Mouse (Mus musculus): ENCODE measurements around the gene Gm49325. TPM values are rescaled to one million over a fixed set of nuclear protein-coding genes. Genes with fewer than 3 reads are reported as not detected.

Gm49325 gene
- polyA plus RNA-seq, 1 experiment from 2014 or later: 8.4 TPM

DNA sequence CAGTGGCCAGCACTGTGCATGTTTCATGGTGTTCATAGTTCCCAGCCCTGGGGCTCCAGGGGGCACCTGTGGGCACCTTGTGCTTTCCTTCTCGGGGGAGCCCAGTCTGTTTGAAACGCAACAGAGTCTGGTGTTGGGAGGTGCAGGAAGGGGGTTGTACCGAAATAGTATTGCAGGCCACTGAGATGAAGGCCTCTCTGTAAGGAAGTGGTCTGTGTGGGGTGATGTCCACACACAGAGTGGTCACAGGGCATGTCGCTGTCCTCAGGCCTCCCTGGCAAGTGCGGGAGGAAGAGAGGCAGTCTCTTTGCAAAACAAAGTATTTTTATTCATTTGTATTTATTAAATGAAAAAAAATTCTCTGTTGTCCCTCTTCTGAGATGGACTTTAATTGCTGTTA is 39.6 kb downstream of the Gm49325 start:
- Histone ChIP-seq H3K9ac (replicated peaks) (no peak overlapping the region), H3K27me3 (ENCODE audit: insufficient read depth, low read length) (no peaks in the 10 kb centered on the region), H3K4me2 (ENCODE audit: low read depth, low read length) (no peak overlapping the region), H3K27ac (ENCODE audit: low read depth) (no peak overlapping the region; the same call in 1 of the 2 replicates), H3K4me1 (ENCODE audit: insufficient read depth) (no peaks in the 10 kb centered on the region), H3K4me3 (ENCODE audit: low read depth, low read length) (no peak overlapping the region), H3K36me3 (replicated peaks; ENCODE audit: insufficient read depth, low read length) (peaks cover 49% of the 10 kb centered on the region), H3K9me3 (ENCODE audit: low read length) (no peaks in the 10 kb centered on the region)
- DNase-seq: no peak
- ATAC-seq: no peak
- no peak for TF ChIP-seq CTCF (IDR thresholded peaks at IDR 0.05; ENCODE audit: low read depth)
- TF ChIP-seq EP300 (IDR thresholded peaks at IDR 0.05; ENCODE audit: low read depth): no peak
- WGBS (ENCODE audit: insufficient replicate concordance): 72% methylated on average over 5 of the region's 5 CpGs

- no peak for DNase-seq
- H3K36me3 ChIP-seq (replicated peaks; ENCODE audit: insufficient read depth, low read length): peaks cover 34% of the 10 kb centered on the region
- H3K9me3 ChIP-seq (ENCODE audit: low read length): no peaks in the 10 kb centered on the region
- H3K27ac ChIP-seq (ENCODE audit: low read depth): no peak overlapping the region
- H3K4me2 ChIP-seq (ENCODE audit: low read depth, low read length): no peak overlapping the region
- no peaks in the 10 kb centered on the region for H3K27me3 ChIP-seq (ENCODE audit: insufficient read depth, low read length)
- H3K4me1 ChIP-seq (ENCODE audit: insufficient read depth): no peaks in the 10 kb centered on the region
- WGBS (ENCODE audit: insufficient replicate concordance): 58% methylated on average over 1 of the region's 1 CpGs
- H3K9ac ChIP-seq (replicated peaks): no peak overlapping the region
- ATAC-seq: no peak
- TF ChIP-seq EP300 (IDR thresholded peaks at IDR 0.05; ENCODE audit: low read depth): no peak
- no peak for TF ChIP-seq CTCF (IDR thresholded peaks at IDR 0.05; ENCODE audit: low read depth)
- H3K4me3 ChIP-seq (ENCODE audit: low read depth, low read length): no peak overlapping the region
Observed at GRCm38 (mm10) chr10:77647461-77647860, 41.5 kb downstream of the Gm49325 start.

DNA sequence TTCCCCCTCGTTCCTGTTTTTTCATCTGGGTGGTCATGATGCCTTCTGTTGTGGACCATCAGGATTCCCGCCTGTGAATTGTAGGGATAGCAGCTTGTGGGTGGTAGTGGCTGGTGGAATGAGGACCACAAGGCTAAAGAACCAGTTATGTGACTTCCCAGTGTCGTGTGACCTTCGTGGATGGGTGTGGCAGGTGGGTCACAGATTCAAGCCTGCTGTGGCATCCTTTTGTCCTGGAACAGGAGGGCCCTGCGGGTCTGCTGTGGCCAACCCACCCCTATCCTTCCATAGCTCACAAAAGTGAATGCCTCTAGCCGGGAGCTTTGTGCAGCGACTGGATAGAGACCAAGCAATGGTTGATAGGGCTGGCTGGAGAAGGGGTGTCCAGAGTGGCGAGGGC is 41.9 kb downstream of the Gm49325 start:
- Histone ChIP-seq H3K36me3 (replicated peaks; ENCODE audit: insufficient read depth, low read length) (peaks cover 31% of the 10 kb centered on the region), H3K27ac (ENCODE audit: low read depth) (no peak overlapping the region), H3K9ac (replicated peaks) (no peak overlapping the region), H3K4me1 (ENCODE audit: insufficient read depth) (no peaks in the 10 kb centered on the region), H3K27me3 (ENCODE audit: insufficient read depth, low read length) (no peaks in the 10 kb centered on the region), H3K4me3 (ENCODE audit: low read depth, low read length) (no peak overlapping the region), H3K4me2 (ENCODE audit: low read depth, low read length) (no peak overlapping the region), H3K9me3 (ENCODE audit: low read length) (no peaks in the 10 kb centered on the region)
- 77% methylated on average over 8 of the region's 8 CpGs for WGBS (ENCODE audit: insufficient replicate concordance)
- TF ChIP-seq CTCF (IDR thresholded peaks at IDR 0.05; ENCODE audit: low read depth) (no peak), EP300 (IDR thresholded peaks at IDR 0.05; ENCODE audit: low read depth) (no peak)
- no peak for ATAC-seq
- no peak for DNase-seq

DNA sequence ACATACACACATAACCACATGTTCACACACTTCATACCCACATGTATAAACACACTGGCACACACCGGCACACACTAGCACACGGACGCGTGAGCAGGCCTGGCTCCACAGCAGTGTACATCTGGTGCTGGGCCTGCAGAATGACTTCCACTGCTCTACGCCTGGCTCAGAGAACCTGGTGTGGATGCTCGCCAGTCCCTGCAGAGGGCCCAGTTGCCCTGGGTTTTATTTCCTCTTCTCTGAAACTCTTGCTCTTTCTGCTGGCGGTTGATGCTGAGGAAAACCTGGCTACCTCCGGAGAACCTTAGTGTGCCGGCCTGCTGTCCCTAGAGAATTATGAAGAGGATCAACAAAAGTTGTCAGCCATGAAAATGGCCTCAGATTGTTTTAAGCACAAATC is 46.0 kb downstream of the Gm49325 start:
- Histone ChIP-seq H3K27ac (ENCODE audit: low read depth) (no peak overlapping the region), H3K9me3 (ENCODE audit: low read length) (no peaks in the 10 kb centered on the region), H3K4me1 (ENCODE audit: insufficient read depth) (no peaks in the 10 kb centered on the region), H3K27me3 (ENCODE audit: insufficient read depth, low read length) (no peaks in the 10 kb centered on the region), H3K4me2 (ENCODE audit: low read depth, low read length) (no peak overlapping the region), H3K4me3 (ENCODE audit: low read depth, low read length) (no peak overlapping the region), H3K36me3 (replicated peaks; ENCODE audit: insufficient read depth, low read length) (no peaks in the 10 kb centered on the region), H3K9ac (replicated peaks) (no peak overlapping the region)
- TF ChIP-seq CTCF (IDR thresholded peaks at IDR 0.05; ENCODE audit: low read depth) (no peak), EP300 (IDR thresholded peaks at IDR 0.05; ENCODE audit: low read depth) (no peak)
- ATAC-seq (no peak), DNase-seq (no peak)
- 83% methylated on average over 9 of the region's 9 CpGs for WGBS (ENCODE audit: insufficient replicate concordance)

DNA sequence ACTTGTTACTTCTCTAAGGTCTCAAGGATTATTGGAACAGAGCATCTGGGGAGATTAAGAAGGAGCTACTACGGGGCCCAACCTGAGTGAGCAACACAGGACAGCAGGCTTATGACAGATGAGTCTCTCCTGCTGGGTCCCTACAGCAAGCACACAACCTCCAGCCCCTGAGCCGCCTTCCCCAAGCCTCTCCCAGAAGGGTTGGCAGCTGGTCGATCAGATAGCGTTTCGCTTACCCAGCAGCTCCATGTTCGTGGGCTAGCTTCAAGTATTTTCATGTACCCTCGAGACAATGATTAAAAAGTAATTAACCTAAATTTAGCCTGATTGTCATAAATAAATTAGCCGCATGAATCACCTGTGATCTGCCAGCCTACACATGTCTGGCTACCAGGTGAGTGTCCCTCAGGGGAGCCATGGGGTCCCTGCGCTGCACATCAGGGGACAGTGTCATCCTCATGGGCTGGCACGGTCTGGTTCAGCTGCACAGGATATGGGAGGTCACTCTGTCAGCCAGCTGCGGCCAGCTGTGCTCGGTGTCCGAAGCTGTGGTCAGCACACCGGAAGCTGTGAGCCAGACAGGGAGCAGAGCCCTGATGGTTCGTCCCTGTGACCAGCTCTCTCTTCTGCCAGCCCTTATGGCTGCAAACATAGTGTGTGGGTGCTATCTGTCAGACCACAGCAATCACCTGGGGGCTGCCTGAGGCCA is 52.4 kb downstream of the Gm49325 start:
- WGBS (ENCODE audit: insufficient replicate concordance): 61% methylated on average over 15 of the region's 15 CpGs
- TF ChIP-seq CTCF (IDR thresholded peaks at IDR 0.05; ENCODE audit: low read depth): no peak
- TF ChIP-seq EP300 (IDR thresholded peaks at IDR 0.05; ENCODE audit: low read depth): no peak
- H3K4me1 ChIP-seq (ENCODE audit: insufficient read depth): no peaks in the 10 kb centered on the region
- ATAC-seq (no peak), DNase-seq (no peak)
- no peak overlapping the region for H3K4me3 ChIP-seq (ENCODE audit: low read depth, low read length)
- H3K36me3 ChIP-seq (replicated peaks; ENCODE audit: insufficient read depth, low read length): no peaks in the 10 kb centered on the region
- H3K9ac ChIP-seq (replicated peaks): no peak overlapping the region
- H3K9me3 ChIP-seq (ENCODE audit: low read length): no peaks in the 10 kb centered on the region
- H3K27ac ChIP-seq (ENCODE audit: low read depth): no peak overlapping the region
- no peak overlapping the region for H3K4me2 ChIP-seq (ENCODE audit: low read depth, low read length)
- no peaks in the 10 kb centered on the region for H3K27me3 ChIP-seq (ENCODE audit: insufficient read depth, low read length)

DNA sequence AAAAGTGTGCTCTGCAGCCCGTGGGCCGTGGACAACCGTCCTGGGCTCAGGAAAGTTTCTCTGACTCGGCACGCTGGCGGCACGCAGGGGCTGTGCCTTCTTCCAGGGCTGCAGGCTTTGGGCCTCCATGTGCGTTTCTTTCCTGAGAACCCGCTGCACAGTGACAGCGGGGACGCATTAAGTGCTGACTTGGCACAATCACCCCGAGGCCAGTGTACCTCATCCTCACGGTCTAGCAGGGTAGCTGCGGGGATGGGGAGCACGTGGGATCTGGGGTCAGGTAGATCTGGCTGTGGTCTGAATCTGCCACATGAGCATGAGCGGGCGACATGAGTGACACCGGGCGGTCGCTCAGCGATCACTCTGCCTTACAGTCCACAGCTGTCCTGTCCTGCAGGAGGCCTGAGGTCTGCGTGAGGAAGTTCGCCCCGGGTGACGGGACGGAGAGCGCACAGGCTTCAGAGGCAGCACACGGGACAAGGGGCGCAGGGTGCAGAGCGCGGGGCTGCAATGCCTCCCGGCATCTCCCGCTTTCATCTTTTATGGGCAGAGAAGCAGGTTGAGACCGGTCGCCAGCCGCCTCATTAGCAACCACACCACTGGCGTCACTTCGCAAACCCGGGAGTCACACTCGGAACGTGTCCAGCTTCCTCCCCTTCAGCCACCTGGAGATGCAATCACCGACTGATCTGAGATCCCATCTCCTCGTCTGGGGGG is 58.1 kb downstream of the Gm49325 start:
- Histone ChIP-seq H3K27me3 (ENCODE audit: insufficient read depth, low read length) (no peaks in the 10 kb centered on the region), H3K4me2 (ENCODE audit: low read depth, low read length) (no peak overlapping the region), H3K4me3 (ENCODE audit: low read depth, low read length) (no peak overlapping the region), H3K9ac (replicated peaks) (no peak overlapping the region), H3K9me3 (ENCODE audit: low read length) (no peaks in the 10 kb centered on the region), H3K4me1 (ENCODE audit: insufficient read depth) (no peaks in the 10 kb centered on the region), H3K36me3 (replicated peaks; ENCODE audit: insufficient read depth, low read length) (no peaks in the 10 kb centered on the region), H3K27ac (ENCODE audit: low read depth) (no peak overlapping the region)
- WGBS (ENCODE audit: insufficient replicate concordance): 41% methylated on average over 43 of the region's 43 CpGs
- DNase-seq: no peak
- no peak for ATAC-seq
- no peak for TF ChIP-seq CTCF (IDR thresholded peaks at IDR 0.05; ENCODE audit: low read depth)
- no peak for TF ChIP-seq EP300 (IDR thresholded peaks at IDR 0.05; ENCODE audit: low read depth)
